Mouse (Mus musculus): ENCODE results near the gene Gm17657. TPM values are rescaled to one million over a fixed set of nuclear protein-coding genes. Genes with fewer than 3 reads are reported as not detected.

Gm17657 gene
- polyA plus RNA-seq, 1 experiment = 2.4 TPM

GRCm38 (mm10) chr17:29544064-29544463 is 5.4 kb downstream of the Gm17657 start:
- Histone ChIP-seq H3K36me3 (ENCODE audit: control insufficient read depth, insufficient read depth, low read length, poor library complexity, severe bottlenecking) (no peaks in the 10 kb centered on the region), H3K27ac (ENCODE audit: insufficient read depth, low read length) (no peak overlapping the region)
- TF ChIP-seq CTCF (IDR thresholded peaks at IDR 0.05; ENCODE audit: low read depth, low read length) = no peak
- TF ChIP-seq POLR2A (IDR thresholded peaks at IDR 0.05; ENCODE audit: insufficient read depth, low read length) = no peak
- no peak for TF ChIP-seq EP300 (IDR thresholded peaks at IDR 0.05; ENCODE audit: insufficient read depth, low read depth, low read length)

GRCm38 (mm10) chr17:29542831-29543690 is 6.4 kb downstream of the Gm17657 start:
- Histone ChIP-seq H3K4me3 (ENCODE audit: low read depth, low read length) (no peak overlapping the region), H3K27ac (ENCODE audit: insufficient read depth, low read length) (no peak overlapping the region), H3K4me1 (ENCODE audit: control insufficient read depth, insufficient read depth, low read length) (no peaks in the 10 kb centered on the region), H3K9ac (ENCODE audit: low read depth, poor library complexity, severe bottlenecking) (no peak overlapping the region), H3K36me3 (ENCODE audit: control insufficient read depth, insufficient read depth, low read length, poor library complexity, severe bottlenecking) (no peaks in the 10 kb centered on the region), H3K27me3 (ENCODE audit: control insufficient read depth, insufficient read depth, low read length, poor library complexity, severe bottlenecking) (no peaks in the 10 kb centered on the region), H3K9me3 (replicated peaks; ENCODE audit: control insufficient read depth, insufficient read depth, low read length, poor library complexity, severe bottlenecking) (no peaks in the 10 kb centered on the region)
- no peak for TF ChIP-seq EP300 (IDR thresholded peaks at IDR 0.05; ENCODE audit: insufficient read depth, low read depth, low read length)

More at GRCm38 (mm10) chr17:29544064-29544463, 5.4 kb downstream of the Gm17657 start:
- no peaks in the 10 kb centered on the region for H3K4me1 ChIP-seq (ENCODE audit: control insufficient read depth, insufficient read depth, low read length)
- H3K9ac ChIP-seq (ENCODE audit: low read depth, poor library complexity, severe bottlenecking) = no peak overlapping the region
- no peaks in the 10 kb centered on the region for H3K9me3 ChIP-seq (replicated peaks; ENCODE audit: control insufficient read depth, insufficient read depth, low read length, poor library complexity, severe bottlenecking)
- H3K27me3 ChIP-seq (ENCODE audit: control insufficient read depth, insufficient read depth, low read length, poor library complexity, severe bottlenecking) = no peaks in the 10 kb centered on the region
- H3K4me3 ChIP-seq (ENCODE audit: low read depth, low read length) = no peak overlapping the region

- TF ChIP-seq POLR2A (IDR thresholded peaks at IDR 0.05; ENCODE audit: insufficient read depth, low read length) (no peak), EP300 (IDR thresholded peaks at IDR 0.05; ENCODE audit: insufficient read depth, low read depth, low read length) (no peak), CTCF (IDR thresholded peaks at IDR 0.05; ENCODE audit: low read depth, low read length) (no peak)
- H3K4me1 ChIP-seq (ENCODE audit: control insufficient read depth, insufficient read depth, low read length) = no peaks in the 10 kb centered on the region
- H3K36me3 ChIP-seq (ENCODE audit: control insufficient read depth, insufficient read depth, low read length, poor library complexity, severe bottlenecking) = no peaks in the 10 kb centered on the region
- H3K9ac ChIP-seq (ENCODE audit: low read depth, poor library complexity, severe bottlenecking) = no peak overlapping the region
- no peaks in the 10 kb centered on the region for H3K27me3 ChIP-seq (ENCODE audit: control insufficient read depth, insufficient read depth, low read length, poor library complexity, severe bottlenecking)
- H3K9me3 ChIP-seq (replicated peaks; ENCODE audit: control insufficient read depth, insufficient read depth, low read length, poor library complexity, severe bottlenecking) = no peaks in the 10 kb centered on the region
- H3K4me3 ChIP-seq (ENCODE audit: low read depth, low read length) = no peak overlapping the region
- H3K27ac ChIP-seq (ENCODE audit: insufficient read depth, low read length) = no peak overlapping the region
Observed at GRCm38 (mm10) chr17:29541419-29541818, 8.0 kb downstream of the Gm17657 start.

GRCm38 (mm10) chr17:29540426-29540825 is 9.0 kb downstream of the Gm17657 start:
- TF ChIP-seq POLR2A (IDR thresholded peaks at IDR 0.05; ENCODE audit: insufficient read depth, low read length) (no peak), CTCF (IDR thresholded peaks at IDR 0.05; ENCODE audit: low read depth, low read length) (no peak), EP300 (IDR thresholded peaks at IDR 0.05; ENCODE audit: insufficient read depth, low read depth, low read length) (no peak)

GRCm38 (mm10) chr17:29533866-29534265 is 15.6 kb downstream of the Gm17657 start:
- TF ChIP-seq EP300 (IDR thresholded peaks at IDR 0.05; ENCODE audit: insufficient read depth, low read depth, low read length) = no peak
- TF ChIP-seq CTCF (IDR thresholded peaks at IDR 0.05; ENCODE audit: low read depth, low read length) = no peak
- no peak for TF ChIP-seq POLR2A (IDR thresholded peaks at IDR 0.05; ENCODE audit: insufficient read depth, low read length)
- Histone ChIP-seq H3K9me3 (replicated peaks; ENCODE audit: control insufficient read depth, insufficient read depth, low read length, poor library complexity, severe bottlenecking) (no peaks in the 10 kb centered on the region), H3K27me3 (ENCODE audit: control insufficient read depth, insufficient read depth, low read length, poor library complexity, severe bottlenecking) (no peaks in the 10 kb centered on the region), H3K9ac (ENCODE audit: low read depth, poor library complexity, severe bottlenecking) (no peak overlapping the region), H3K4me3 (ENCODE audit: low read depth, low read length) (no peak overlapping the region), H3K36me3 (ENCODE audit: control insufficient read depth, insufficient read depth, low read length, poor library complexity, severe bottlenecking) (no peaks in the 10 kb centered on the region), H3K27ac (ENCODE audit: insufficient read depth, low read length) (no peak overlapping the region), H3K4me1 (ENCODE audit: control insufficient read depth, insufficient read depth, low read length) (no peaks in the 10 kb centered on the region)

More at GRCm38 (mm10) chr17:29540426-29540825, 9.0 kb downstream of the Gm17657 start:
- no peaks in the 10 kb centered on the region for H3K36me3 ChIP-seq (ENCODE audit: control insufficient read depth, insufficient read depth, low read length, poor library complexity, severe bottlenecking)
- H3K27ac ChIP-seq (ENCODE audit: insufficient read depth, low read length) = no peak overlapping the region
- H3K4me3 ChIP-seq (ENCODE audit: low read depth, low read length) = no peak overlapping the region
- H3K9me3 ChIP-seq (replicated peaks; ENCODE audit: control insufficient read depth, insufficient read depth, low read length, poor library complexity, severe bottlenecking) = no peaks in the 10 kb centered on the region
- H3K9ac ChIP-seq (ENCODE audit: low read depth, poor library complexity, severe bottlenecking) = no peak overlapping the region
- no peaks in the 10 kb centered on the region for H3K27me3 ChIP-seq (ENCODE audit: control insufficient read depth, insufficient read depth, low read length, poor library complexity, severe bottlenecking)
- H3K4me1 ChIP-seq (ENCODE audit: control insufficient read depth, insufficient read depth, low read length) = no peaks in the 10 kb centered on the region

- H3K4me3 ChIP-seq (ENCODE audit: low read depth, low read length) = no peak overlapping the region
- H3K27ac ChIP-seq (ENCODE audit: insufficient read depth, low read length) = no peak overlapping the region
- H3K4me1 ChIP-seq (ENCODE audit: control insufficient read depth, insufficient read depth, low read length) = no peaks in the 10 kb centered on the region
- H3K27me3 ChIP-seq (ENCODE audit: control insufficient read depth, insufficient read depth, low read length, poor library complexity, severe bottlenecking) = no peaks in the 10 kb centered on the region
- H3K9ac ChIP-seq (ENCODE audit: low read depth, poor library complexity, severe bottlenecking) = no peak overlapping the region
- no peaks in the 10 kb centered on the region for H3K9me3 ChIP-seq (replicated peaks; ENCODE audit: control insufficient read depth, insufficient read depth, low read length, poor library complexity, severe bottlenecking)
- no peaks in the 10 kb centered on the region for H3K36me3 ChIP-seq (ENCODE audit: control insufficient read depth, insufficient read depth, low read length, poor library complexity, severe bottlenecking)
- TF ChIP-seq POLR2A (IDR thresholded peaks at IDR 0.05; ENCODE audit: insufficient read depth, low read length) (no peak), CTCF (IDR thresholded peaks at IDR 0.05; ENCODE audit: low read depth, low read length) (no peak), EP300 (IDR thresholded peaks at IDR 0.05; ENCODE audit: insufficient read depth, low read depth, low read length) (no peak)
Observed at GRCm38 (mm10) chr17:29531757-29532384, 17.6 kb downstream of the Gm17657 start.

All from ES-Bruce4 (cell line).